Mouse (Mus musculus): ENCODE measurements around the gene Ctsa. TPM values are rescaled to one million over a fixed set of nuclear protein-coding genes. Genes with fewer than 3 reads are reported as not detected.
"Not testable (repeated sequence)": the region's sequence is repeated elsewhere in the genome, so short reads cannot be mapped to it uniquely, and the experiment has no call there.

Gene Ctsa
- polyA plus RNA-seq, 1 experiment, result 7.3 TPM

- Histone ChIP-seq H3K4me1 (ENCODE audit: control insufficient read depth) (peaks cover 8% of the 10 kb centered on the region), H3K27me3 (ENCODE audit: control insufficient read depth) (no peaks in the 10 kb centered on the region), H3K9me3 (ENCODE audit: control insufficient read depth, low read length) (peaks cover 7% of the 10 kb centered on the region), H3K36me3 (ENCODE audit: control insufficient read depth) (no peaks in the 10 kb centered on the region), H3K4me3 (replicated peaks) (no peak overlapping the region)
- no peak for TF ChIP-seq TAL1 (IDR thresholded peaks at IDR 0.05; ENCODE audit: low read length)
- no peak for TF ChIP-seq GATA1 (IDR thresholded peaks at IDR 0.05; ENCODE audit: low read length)
Observed at GRCm38 (mm10) chr2:164866741-164867551, 34.3 kb downstream of the Ctsa start.

DNA sequence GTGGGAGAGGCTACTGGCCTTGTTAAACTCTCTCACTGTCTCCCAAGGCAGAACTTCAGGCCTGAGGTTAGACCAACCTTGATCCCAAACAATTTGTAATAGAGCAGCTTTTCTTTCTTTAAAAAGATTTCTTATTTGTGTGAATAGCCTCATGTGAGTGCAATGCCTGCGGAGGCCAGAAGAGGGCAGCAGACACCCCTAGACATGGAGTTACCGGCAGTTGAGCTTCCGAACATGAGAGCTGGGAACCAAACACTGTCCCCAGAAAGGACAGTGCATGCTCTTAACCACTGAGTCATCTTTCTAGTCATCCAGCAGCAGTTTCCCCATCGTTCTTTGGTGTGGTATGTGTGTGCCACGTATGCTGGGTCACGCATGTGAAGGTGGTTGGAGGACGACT is 34.9 kb downstream of the Ctsa start:
- Histone ChIP-seq H3K9me3 (ENCODE audit: control insufficient read depth, low read length) (peaks cover 7% of the 10 kb centered on the region), H3K4me1 (ENCODE audit: control insufficient read depth) (peaks cover 8% of the 10 kb centered on the region), H3K27me3 (ENCODE audit: control insufficient read depth) (no peaks in the 10 kb centered on the region), H3K4me3 (replicated peaks) (no peak overlapping the region), H3K36me3 (ENCODE audit: control insufficient read depth) (no peaks in the 10 kb centered on the region)
- TF ChIP-seq GATA1 (IDR thresholded peaks at IDR 0.05; ENCODE audit: low read length) (no peak), TAL1 (IDR thresholded peaks at IDR 0.05; ENCODE audit: low read length) (no peak)

DNA sequence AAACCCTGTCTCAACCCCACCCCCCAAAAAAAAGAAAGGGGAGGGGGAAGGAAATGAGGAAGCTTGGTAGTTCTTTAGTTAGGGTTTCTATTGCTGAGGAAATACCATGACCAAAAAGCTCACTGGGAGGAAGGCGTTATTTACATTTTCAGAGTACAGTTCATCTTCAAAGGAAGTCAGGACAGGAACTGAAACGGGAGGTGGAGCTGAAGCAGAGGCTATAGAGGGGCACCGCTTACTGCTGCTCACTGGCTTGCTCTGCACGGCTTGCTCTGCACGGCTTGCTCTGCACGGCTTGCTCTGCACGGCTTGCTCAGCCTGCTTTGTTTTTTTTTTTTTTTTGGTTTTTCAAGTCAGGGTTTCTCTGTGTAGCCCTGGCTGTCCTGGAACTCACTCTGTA is 35.8 kb downstream of the Ctsa start:
- no peak overlapping the region for H3K4me3 ChIP-seq (replicated peaks)
- no peaks in the 10 kb centered on the region for H3K27me3 ChIP-seq (ENCODE audit: control insufficient read depth)
- peaks cover 4% of the 10 kb centered on the region for H3K9me3 ChIP-seq (ENCODE audit: control insufficient read depth, low read length)
- H3K4me1 ChIP-seq (ENCODE audit: control insufficient read depth), result peaks cover 8% of the 10 kb centered on the region
- TF ChIP-seq GATA1 (IDR thresholded peaks at IDR 0.05; ENCODE audit: low read length) (no peak), TAL1 (IDR thresholded peaks at IDR 0.05; ENCODE audit: low read length) (no peak)
- no peaks in the 10 kb centered on the region for H3K36me3 ChIP-seq (ENCODE audit: control insufficient read depth)

DNA sequence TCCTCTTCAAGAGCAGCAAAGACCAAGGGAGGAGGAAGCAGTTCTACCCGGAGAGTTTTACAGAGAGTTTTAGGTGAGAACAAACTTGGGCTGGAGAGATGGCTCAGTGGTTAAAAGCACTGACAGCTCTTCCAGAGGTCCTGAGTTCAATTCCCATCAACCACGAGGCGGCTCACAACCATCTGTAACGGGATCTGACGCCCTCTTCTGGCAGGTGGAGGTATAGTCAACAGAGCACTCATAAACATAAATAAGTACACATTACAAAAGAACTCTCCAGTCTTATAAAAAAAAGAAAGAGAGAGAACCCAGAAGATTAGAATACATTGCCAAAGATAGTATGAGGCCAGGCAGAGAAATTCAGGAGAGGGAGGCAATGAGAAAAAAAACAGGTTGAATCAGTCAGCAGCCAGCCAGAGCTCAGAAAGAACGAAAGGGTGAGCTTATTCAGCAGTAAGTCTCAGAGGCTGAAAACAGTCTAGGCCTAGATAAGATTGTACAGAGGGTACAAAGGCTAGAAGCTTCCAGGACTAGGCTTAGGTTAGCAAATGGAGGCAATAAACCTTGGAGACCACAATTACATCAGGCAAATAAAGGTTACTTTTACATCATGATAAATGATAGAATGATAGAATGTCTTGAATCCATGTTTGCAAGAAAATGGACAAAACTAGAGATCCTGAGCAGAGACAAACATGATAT is 39.1 kb downstream of the Ctsa start:
- Histone ChIP-seq H3K9me3 (ENCODE audit: control insufficient read depth, low read length) (peaks cover 4% of the 10 kb centered on the region), H3K36me3 (ENCODE audit: control insufficient read depth) (no peaks in the 10 kb centered on the region), H3K27me3 (ENCODE audit: control insufficient read depth) (no peaks in the 10 kb centered on the region), H3K4me1 (ENCODE audit: control insufficient read depth) (no peaks in the 10 kb centered on the region; the same call in 1 of the 2 replicates), H3K4me3 (replicated peaks) (no peak overlapping the region)
- no peak for TF ChIP-seq GATA1 (IDR thresholded peaks at IDR 0.05; ENCODE audit: low read length)
- no peak for TF ChIP-seq TAL1 (IDR thresholded peaks at IDR 0.05; ENCODE audit: low read length)

DNA sequence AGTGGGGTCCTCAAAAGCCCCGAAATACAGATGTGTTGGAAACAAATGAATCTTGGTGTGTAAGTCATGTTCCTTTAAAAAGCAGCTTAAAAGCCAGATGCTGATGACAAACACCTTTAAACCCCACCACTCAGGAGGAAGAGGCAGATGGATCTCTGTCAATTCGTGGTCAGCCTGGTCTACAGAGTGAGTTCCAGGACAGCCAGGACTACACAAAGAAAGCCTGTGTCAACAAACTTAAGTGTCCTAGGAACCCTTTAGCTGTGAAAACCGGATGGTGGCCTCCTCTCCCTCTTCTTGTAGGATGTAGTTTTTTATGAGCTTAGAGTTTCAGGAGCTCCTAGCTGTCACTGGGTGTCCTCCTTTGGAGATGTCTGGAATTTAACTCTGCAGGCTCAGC is 40.9 kb downstream of the Ctsa start:
- Histone ChIP-seq H3K9me3 (ENCODE audit: control insufficient read depth, low read length) (no peaks in the 10 kb centered on the region), H3K27me3 (ENCODE audit: control insufficient read depth) (no peaks in the 10 kb centered on the region), H3K36me3 (ENCODE audit: control insufficient read depth) (peaks cover 9% of the 10 kb centered on the region), H3K4me3 (replicated peaks) (no peak overlapping the region), H3K4me1 (ENCODE audit: control insufficient read depth) (peaks cover 13% of the 10 kb centered on the region)
- no peak for TF ChIP-seq GATA1 (IDR thresholded peaks at IDR 0.05; ENCODE audit: low read length)
- no peak for TF ChIP-seq TAL1 (IDR thresholded peaks at IDR 0.05; ENCODE audit: low read length)

GRCm38 (mm10) chr2:164874239-164874769 is 41.6 kb downstream of the Ctsa start:
- TF ChIP-seq GATA1 (IDR thresholded peaks at IDR 0.05; ENCODE audit: low read length), result no peak
- TF ChIP-seq TAL1 (IDR thresholded peaks at IDR 0.05; ENCODE audit: low read length), result no peak
- no peaks in the 10 kb centered on the region for H3K27me3 ChIP-seq (ENCODE audit: control insufficient read depth)
- H3K9me3 ChIP-seq (ENCODE audit: control insufficient read depth, low read length), result no peaks in the 10 kb centered on the region
- peaks cover 16% of the 10 kb centered on the region for H3K4me1 ChIP-seq (ENCODE audit: control insufficient read depth)
- H3K36me3 ChIP-seq (ENCODE audit: control insufficient read depth), result peaks cover 9% of the 10 kb centered on the region
- no peak overlapping the region for H3K4me3 ChIP-seq (replicated peaks)

DNA sequence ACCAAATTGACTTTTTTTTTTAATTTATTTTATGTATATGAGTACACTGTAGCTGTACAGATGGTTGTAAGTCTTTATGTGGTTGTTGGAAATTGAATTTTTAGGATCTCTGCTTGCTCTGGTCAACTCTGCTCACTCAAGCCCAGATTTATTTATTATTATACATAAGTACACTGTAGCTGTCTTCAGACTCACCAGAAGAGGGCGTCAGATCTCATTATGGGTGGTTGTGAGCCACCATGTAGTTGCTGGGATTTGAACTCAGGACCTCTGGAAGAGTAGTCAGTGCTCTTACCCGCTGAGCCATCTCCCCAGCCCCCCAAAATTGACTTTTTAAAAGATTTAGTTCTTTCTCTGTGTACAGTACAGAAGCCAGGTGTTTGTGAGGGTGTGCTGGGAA is 43.0 kb downstream of the Ctsa start:
- H3K9me3 ChIP-seq (ENCODE audit: control insufficient read depth, low read length); H3K4me3 ChIP-seq (replicated peaks); H3K36me3 ChIP-seq (ENCODE audit: control insufficient read depth); H3K27me3 ChIP-seq (ENCODE audit: control insufficient read depth): not testable (repeated sequence)
- H3K4me1 ChIP-seq (ENCODE audit: control insufficient read depth), result peaks cover 18% of the 10 kb centered on the region

DNA sequence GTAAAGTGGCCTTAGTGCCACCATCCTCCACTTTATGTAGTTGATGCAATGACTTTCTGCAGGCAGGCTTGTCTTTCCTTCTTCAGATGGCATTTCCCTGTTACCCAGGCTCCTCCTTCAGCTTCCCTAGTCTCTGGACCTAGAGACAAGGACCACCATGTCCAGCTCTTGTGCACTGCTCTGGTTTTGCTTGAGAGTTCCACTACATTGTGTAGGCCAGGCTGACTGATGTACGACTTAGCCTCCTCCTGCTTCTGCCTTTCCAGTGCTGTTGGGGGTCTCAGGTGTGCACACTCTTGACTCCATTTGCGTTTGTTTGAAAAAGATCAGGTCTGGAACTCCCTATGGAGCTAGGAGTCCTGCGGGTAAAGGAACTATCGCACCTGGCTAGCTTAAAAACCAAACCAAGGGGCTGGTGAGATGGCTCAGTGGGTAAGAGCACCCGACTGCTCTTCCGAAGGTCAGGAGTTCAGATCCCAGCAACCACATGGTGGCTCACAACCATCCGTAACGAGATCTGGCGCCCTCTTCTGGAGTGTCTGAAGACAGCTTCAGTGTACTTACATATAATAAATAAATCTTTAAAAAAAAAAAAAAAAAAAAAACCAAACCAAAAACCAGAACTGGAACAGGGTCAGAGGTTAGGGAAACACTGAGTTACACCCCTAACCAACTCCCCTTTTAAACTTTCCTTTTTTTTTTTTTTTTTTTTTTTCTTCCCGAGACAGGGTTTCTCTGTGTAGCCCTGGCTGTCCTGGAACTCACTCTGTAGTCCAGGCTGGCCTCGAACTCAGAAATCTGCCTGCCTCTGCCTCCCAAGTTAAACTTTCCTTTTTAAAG is 44.9 kb downstream of the Ctsa start:
- Histone ChIP-seq H3K36me3 (ENCODE audit: control insufficient read depth) (peaks cover 19% of the 10 kb centered on the region), H3K4me3 (replicated peaks) (peak overlapping the region; percentile 91), H3K4me1 (ENCODE audit: control insufficient read depth) (peaks cover 29% of the 10 kb centered on the region)
- not testable (repeated sequence) for H3K27me3 ChIP-seq (ENCODE audit: control insufficient read depth); H3K9me3 ChIP-seq (ENCODE audit: control insufficient read depth, low read length)

Data from erythroblast, embryonic 14.5 days (primary cell).